Mouse (Mus musculus) left cerebral cortex, adult 11 months (tissue): ENCODE results near the gene Sucla2.
A peak's percentile ranks its signal among the peaks of the same experiment; 100 is the strongest.
"Not testable (repeated sequence)": the region's sequence is repeated elsewhere in the genome, so short reads cannot be mapped to it uniquely, and the experiment has no call there.

Experiments used
- DNase-seq: peaks from one replicate; pipeline ENCODE4 v3.0.0; 2022; ENCODE audit warnings: low spot score

Sucla2 gene

GRCm38 (mm10) chr14:73509765-73510423 lies 15.2 kb upstream of the Sucla2 start, which contains the start of gene Med4:
Gene Med4, plus strand, starts transcription at chr14:73510025.
- DNase-seq: peak; percentile 91

DNA sequence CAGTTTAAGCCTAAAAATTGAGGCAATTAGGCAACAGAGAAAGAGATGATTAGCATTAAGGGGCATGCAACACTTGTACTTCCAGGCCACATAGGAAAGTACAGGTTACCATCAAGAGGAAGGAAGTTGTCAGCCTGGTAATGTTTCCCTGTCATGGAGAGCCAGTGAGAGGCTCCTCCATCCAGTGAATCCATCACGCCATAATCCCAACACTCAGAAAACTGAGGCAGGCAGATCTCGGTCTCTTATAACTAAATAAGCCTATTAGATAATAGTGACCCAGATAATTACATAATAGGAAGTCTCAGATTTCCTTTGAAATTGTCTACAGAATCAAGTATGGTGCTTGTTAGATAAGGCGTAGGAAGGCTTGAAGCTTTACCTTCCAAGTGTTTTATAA lies 983 bp upstream of the Sucla2 start:
- DNase-seq: no peak

DNA sequence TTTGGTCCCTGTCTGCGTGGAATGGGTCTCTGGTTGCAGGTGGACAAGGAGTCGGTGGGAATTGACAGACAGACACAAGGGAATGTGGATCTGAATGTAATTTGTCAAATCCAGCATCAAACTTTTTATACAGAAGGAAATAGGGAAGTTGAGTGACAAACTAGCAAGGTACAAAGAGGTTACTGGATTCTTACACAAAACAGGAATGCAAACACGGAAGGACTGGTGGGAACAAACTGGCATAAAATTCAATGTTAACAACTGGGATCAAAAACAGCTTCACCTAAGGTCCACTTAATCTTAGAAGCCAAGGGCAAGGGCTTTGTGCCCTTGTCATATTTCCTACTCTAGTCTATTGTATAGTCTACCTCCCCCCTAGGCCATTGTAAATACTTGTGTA lies 3.5 kb downstream of the Sucla2 start:
- DNase-seq: not testable (repeated sequence)

- DNase-seq: no peak
These were observed 8.8 kb downstream of the Sucla2 start for GRCm38 (mm10) chr14:73533755-73534465.

DNA sequence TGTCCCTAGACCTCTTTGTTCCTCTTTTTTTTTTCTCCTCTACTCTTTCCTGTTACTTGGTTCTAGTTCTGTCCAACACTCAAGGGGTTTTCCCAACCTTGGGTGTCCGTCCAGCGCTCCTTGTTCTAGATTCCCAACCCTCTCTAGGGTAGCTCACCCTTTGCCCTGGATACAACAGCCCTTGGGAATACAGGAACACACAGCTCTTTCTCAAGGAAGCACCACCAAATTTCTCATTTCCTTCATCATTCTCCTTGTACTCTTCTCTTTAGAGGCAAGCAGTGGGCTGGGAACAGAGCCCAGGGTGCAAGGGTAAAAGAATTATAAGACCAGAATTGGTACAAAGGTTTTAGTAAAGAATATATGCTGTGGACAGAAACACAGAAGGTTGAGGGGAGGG lies 10.5 kb downstream of the Sucla2 start:
- no peak for DNase-seq

DNA sequence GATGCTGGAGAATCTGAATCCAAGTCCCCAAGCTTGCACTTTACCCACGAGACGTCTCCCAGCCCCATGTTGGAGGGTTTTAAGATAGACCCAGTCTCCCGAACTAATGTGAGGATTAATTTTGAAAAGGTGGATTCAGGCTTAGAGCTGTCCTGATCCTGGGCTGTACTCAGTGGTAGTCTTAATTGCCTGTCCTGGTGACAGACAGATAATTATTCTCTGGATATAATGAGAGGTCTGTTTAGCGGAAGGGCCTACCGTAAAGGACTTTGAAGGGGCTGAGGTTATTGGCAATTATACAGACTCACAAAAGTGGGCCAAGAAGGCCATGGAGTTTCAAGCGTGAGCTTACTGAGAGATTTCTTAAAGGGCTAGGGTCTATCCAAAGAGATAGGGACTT lies 18.7 kb downstream of the Sucla2 start:
- DNase-seq: no peak

GRCm38 (mm10) chr14:73547034-73547433 lies 21.9 kb downstream of the Sucla2 start:
- no peak for DNase-seq

DNA sequence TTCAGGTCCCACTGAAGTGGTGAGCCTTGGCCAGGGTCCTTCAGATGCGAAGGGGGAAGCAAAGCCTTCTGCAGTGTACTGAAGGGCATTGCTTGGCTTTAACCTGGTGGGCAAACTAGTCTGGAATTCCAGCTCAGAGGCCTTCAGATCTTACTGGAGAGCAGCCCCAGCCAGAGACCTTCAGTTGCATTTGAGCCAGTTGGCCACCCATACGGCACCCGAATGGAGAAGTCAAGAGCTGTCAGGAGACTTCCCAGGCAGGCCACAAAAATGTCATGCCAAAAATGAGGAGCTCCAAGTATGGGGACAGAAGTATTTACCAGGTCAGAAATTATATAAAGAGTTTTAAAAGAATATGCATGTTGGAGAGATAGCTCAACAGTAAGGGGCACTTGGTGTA lies 22.9 kb downstream of the Sucla2 start, which contains the start of gene Nudt15:
Gene Nudt15 (minus strand): TSS at position 192 of the 400 bp plus-strand sequence.
- no peak for DNase-seq

DNA sequence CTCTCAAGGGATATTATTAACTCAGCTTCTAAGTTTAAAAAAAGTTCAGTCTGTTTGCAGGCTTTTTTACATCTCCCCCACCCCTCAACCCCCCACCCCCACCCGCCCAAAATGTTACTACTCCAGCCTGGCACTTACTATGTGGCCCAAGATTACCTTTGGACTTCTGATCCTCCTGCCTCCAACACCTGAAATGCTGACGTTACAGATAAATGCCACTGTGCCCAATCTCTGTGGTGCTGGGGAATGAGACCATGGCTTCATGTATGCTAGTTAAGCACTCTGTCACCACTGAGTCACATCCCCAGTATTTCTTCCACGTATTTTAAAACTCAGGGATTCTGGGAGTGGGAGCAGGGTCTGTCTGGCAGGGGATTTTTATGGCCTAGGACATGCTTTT lies 25.2 kb downstream of the Sucla2 start:
- DNase-seq: no peak

- DNase-seq: no peak
These were observed 25.6 kb downstream of the Sucla2 start for GRCm38 (mm10) chr14:73550732-73551131.

- no peak for DNase-seq
These were observed 26.0 kb downstream of the Sucla2 start for GRCm38 (mm10) chr14:73551164-73551563.

DNA sequence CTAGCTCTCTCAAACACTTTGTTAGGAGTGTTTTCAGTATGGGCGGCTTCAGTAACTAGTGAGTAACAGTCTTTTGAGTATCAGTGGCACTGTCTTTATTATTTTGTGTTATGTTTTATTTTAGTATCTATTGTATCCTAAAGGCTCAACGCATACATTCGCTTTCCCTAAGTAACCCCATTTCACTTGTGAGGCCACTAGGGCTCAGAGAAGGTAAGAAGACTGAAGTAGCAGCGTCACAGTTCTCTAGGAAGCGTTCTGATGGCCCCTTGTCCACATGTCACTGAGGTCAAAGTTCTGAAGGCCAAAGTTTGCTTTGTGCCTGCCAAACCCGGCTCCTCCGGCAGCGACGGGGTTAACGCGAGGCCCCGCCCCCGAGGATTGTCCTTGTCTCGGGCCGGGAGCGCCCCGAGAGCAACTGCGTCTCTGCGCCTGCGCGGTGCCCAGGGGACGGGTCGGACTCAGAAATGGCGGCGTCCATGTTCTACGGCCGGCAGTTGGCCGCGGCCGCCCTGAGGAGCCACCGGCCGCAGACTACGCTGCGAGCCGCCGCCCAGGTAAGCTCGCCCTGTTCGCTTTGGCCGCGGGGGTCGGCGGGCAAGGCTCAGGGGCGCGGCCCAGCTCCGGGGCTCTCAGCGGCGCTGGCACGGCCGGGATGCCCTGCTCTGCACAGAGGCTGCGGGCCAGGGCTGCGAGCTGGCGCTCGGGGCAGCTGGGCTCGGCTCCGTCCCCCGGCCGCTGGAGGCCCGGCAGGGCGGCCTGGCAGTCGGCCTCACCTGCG lies 27.4 kb downstream of the Sucla2 start:
- DNase-seq: peak; percentile 86

GRCm38 (mm10) chr14:73553122-73553696 lies 28.1 kb downstream of the Sucla2 start:
- no peak for DNase-seq

- DNase-seq: not testable (repeated sequence)
These were observed 44.7 kb downstream of the Sucla2 start for GRCm38 (mm10) chr14:73569831-73570230.

- no peak for DNase-seq
These were observed 46.0 kb downstream of the Sucla2 start for GRCm38 (mm10) chr14:73571143-73571542.

- DNase-seq: no peak
These were observed 48.9 kb downstream of the Sucla2 start for GRCm38 (mm10) chr14:73574053-73574452.

DNA sequence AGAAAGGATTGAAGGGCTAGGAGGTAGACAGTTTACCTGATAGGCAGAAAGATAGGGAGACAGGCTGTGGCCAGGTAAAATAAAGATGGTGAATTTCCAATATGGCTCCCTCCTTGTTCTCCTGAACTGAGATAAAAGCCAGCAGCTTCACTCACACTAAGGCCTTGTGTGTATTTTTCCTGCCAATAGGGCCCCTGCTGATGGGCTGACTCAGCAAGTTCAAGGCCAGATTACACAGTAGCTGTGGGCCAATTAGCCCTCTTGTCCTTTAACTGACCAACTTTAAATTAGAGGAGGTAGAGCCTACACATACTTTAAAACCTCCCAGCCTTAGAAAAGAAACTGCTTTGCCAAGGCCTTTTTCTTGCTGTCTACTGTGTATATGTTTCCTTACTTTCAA lies 51.2 kb downstream of the Sucla2 start:
- no peak for DNase-seq

GRCm38 (mm10) chr14:73588080-73588479 lies 63.0 kb downstream of the Sucla2 start:
- DNase-seq: no peak

DNA sequence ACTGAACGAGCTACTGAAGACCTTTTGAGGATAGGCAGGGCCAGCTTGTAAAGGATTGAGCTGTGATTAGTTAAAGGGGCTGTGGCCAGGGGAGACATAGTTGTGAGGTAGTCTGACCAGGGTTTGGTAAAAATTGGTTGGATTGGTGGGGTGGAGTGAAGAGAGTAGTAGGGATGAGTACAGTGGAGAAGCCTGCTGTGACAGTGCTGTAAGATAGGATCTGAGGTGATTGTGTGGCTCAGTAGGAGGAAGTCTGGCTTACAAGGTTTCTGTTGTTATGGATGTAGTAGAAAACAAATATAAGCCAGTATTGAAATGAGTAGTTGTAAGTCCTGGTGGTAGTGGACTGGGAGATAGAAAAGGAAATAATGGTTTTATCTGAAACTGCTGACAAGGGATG lies 67.0 kb downstream of the Sucla2 start:
- DNase-seq: no peak

DNA sequence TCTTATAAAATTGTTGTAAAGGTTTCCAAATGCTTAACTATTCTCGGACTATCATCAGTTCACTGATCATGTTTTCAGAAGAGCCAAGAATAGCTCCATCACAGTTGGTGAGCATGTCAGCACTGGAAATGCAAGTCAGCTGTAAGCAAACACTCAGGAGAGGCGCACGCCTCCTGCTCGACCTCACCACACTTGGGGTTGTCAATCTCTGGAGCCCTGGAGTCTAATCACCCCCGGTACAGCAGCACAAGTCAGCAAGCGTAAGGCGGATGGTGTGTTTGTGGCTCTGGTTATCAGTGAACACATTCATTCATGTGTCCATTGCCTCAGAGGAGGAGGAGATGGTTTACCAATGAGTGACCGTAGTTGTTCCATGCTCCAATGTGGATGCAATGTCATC lies 74.6 kb downstream of the Sucla2 start:
- DNase-seq: no peak

DNA sequence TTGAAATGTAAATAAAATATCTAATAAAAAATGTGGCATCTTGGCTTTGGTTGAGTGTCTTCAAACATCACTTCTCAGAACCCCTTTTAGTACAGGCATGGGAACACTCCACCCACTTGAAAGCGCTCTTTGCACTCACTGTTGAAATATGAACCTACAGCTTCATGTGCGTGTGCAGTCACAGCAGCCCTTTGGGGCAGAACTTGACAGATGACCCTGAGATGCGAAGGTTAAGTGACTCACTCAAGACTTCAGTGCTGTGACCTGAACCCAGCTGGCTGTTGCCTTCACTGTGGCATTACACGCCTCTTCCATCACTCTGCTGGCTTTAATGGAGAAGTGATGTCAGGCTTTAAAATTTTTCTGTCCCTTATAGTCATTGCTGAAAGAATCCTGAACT lies 82.6 kb downstream of the Sucla2 start:
- no peak for DNase-seq

DNA sequence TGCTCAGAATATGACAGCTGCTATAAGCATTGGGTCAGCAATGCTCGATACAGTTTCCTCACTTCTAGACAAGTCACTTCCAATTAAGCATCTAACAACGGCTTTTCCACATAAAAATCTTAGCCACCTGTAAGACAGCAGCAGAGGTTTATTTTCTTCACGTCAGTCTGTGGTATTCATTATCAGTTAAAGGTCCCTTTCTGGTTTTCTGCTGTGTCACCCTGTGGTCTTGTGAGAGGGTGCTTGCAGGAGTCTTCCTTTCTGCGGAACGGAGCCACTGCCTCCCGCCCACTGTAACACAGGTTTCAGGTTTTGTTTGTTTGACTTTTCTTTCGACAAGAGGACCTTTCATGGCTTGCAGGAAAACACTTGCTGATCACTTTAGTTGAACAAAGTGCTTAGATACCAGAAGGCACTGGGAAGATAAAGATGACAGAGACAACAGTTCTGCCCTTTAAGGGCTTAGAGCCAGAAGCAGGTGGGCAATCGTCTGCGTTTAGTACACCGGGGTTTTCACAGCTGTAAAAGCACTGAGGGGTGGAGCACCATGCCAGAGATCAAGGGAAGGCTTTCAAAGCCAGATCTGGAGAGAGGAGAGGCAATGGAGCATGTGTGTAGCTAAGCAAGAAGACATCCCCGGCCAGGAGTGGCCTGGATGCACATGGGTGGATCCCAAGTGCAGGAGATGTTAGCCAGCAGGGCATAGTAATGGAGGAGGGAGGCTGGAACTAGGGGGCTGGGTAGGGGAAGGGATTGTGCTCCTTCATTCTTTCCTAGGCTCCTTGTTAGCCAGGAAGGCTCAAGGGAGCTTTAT lies 83.8 kb downstream of the Sucla2 start:
- DNase-seq: no peak
